Mouse (Mus musculus) stomach, embryonic 15.5 days (tissue): Measurements from ENCODE around the gene Prkag2. TPM values are rescaled to one million over a fixed set of nuclear protein-coding genes. Genes with fewer than 3 reads are reported as not detected.

Experiments
- ATAC-seq: fragments of 200-750 bp; cut with Nextera tagmentation; 2 replicates; pipeline ENCODE4 v1.8.0; 2017; ENCODE audit warnings: low read depth, moderate number of reproducible peaks, moderate TSS enrichment; ENCODE audit not compliant: insufficient read depth, low FRiP score
- H3K27ac ChIP-seq: fragments of 300-500 bp; sonication (generic); 2 replicates; pipeline ENCODE4 v1.5.1; 2015; ENCODE audit warnings: mild to moderate bottlenecking, inconsistent platforms
- H3K27me3 ChIP-seq: fragments of 300-500 bp; sonication (generic); replicated peaks from 2 replicates; pipeline ENCODE4 v1.6.1; 2015; ENCODE audit warnings: inconsistent platforms
- H3K36me3 ChIP-seq: fragments of 300-500 bp; sonication (generic); 2 replicates; pipeline ENCODE4 v1.6.1; 2015; ENCODE audit warnings: inconsistent platforms
- H3K4me1 ChIP-seq: fragments of 300-500 bp; sonication (generic); 2 replicates; pipeline ENCODE4 v1.6.1; 2015; ENCODE audit warnings: inconsistent platforms
- H3K4me2 ChIP-seq: fragments of 300-500 bp; sonication (generic); 2 replicates; pipeline ENCODE4 v1.6.1; 2015; ENCODE audit warnings: mild to moderate bottlenecking, inconsistent platforms
- H3K4me3 ChIP-seq: fragments of 300-500 bp; sonication (generic); replicated peaks from 2 replicates; pipeline ENCODE4 v1.5.1; 2015; ENCODE audit warnings: inconsistent platforms
- H3K9ac ChIP-seq: fragments of 300-500 bp; sonication (generic); 2 replicates; pipeline ENCODE4 v1.6.1; 2015; ENCODE audit warnings: inconsistent platforms
- H3K9me3 ChIP-seq: fragments of 300-500 bp; sonication (generic); 2 replicates; pipeline ENCODE4 v1.6.1; 2016; ENCODE audit warnings: inconsistent platforms
- WGBS: fragments of 180-500 bp; shearing (Covaris S2); methylation state at CpG from one replicate; pipeline ENCODE4 v1.1.7; 2015; 5-methylcytosine and 5-hydroxymethylcytosine counted together
- polyA plus RNA-seq: library from polyadenylated mRNA; unstranded; fragments of >200 nt; fragmentation: Nextera tagmentation; extraction: Ambion mirVana; gene quantifications from 2 replicates; pipeline ENCODE4 v1.2.1, GENCODE M21; 2015

Prkag2 gene
- polyA plus RNA-seq, 1 experiment from 2014 or later, result 41.3 TPM

GRCm38 (mm10) chr5:24902835-24903234, 197.6 kb downstream of the Prkag2 start:
- no peak for ATAC-seq
- no peak overlapping the region for H3K4me2 ChIP-seq
- WGBS, result 44% methylated on average over 4 of the region's 4 CpGs
- H3K4me3 ChIP-seq, result no peak overlapping the region
- no peaks in the 10 kb centered on the region for H3K27me3 ChIP-seq
- H3K9ac ChIP-seq, result no peak overlapping the region
- no peaks in the 10 kb centered on the region for H3K4me1 ChIP-seq
- H3K36me3 ChIP-seq, result no peaks in the 10 kb centered on the region
- H3K9me3 ChIP-seq, result no peaks in the 10 kb centered on the region
- no peak overlapping the region for H3K27ac ChIP-seq

GRCm38 (mm10) chr5:24895606-24896005, 204.8 kb downstream of the Prkag2 start:
- no peak overlapping the region for H3K4me2 ChIP-seq
- no peak overlapping the region for H3K27ac ChIP-seq
- H3K27me3 ChIP-seq, result no peaks in the 10 kb centered on the region
- ATAC-seq, result no peak
- H3K36me3 ChIP-seq, result no peaks in the 10 kb centered on the region
- no peaks in the 10 kb centered on the region for H3K9me3 ChIP-seq
- H3K4me1 ChIP-seq, result no peaks in the 10 kb centered on the region
- no peak overlapping the region for H3K9ac ChIP-seq
- no peak overlapping the region for H3K4me3 ChIP-seq
- WGBS, result 82% methylated on average over 4 of the region's 4 CpGs

- Histone ChIP-seq H3K27me3 (no peaks in the 10 kb centered on the region), H3K27ac (no peak overlapping the region), H3K9me3 (no peaks in the 10 kb centered on the region), H3K9ac (no peak overlapping the region), H3K4me1 (no peaks in the 10 kb centered on the region), H3K4me2 (no peak overlapping the region), H3K4me3 (no peak overlapping the region), H3K36me3 (no peaks in the 10 kb centered on the region)
- WGBS, result 48% methylated on average over 1 of the region's 1 CpGs
- ATAC-seq, result no peak
Observed at GRCm38 (mm10) chr5:24894814-24895213, 205.6 kb downstream of the Prkag2 start.

- no peaks in the 10 kb centered on the region for H3K9me3 ChIP-seq
- no peaks in the 10 kb centered on the region for H3K4me1 ChIP-seq
- no peak overlapping the region for H3K27ac ChIP-seq
- 84% methylated on average over 11 of the region's 11 CpGs for WGBS
- H3K9ac ChIP-seq, result no peak overlapping the region
- no peak overlapping the region for H3K4me2 ChIP-seq
- ATAC-seq, result no peak
- no peak overlapping the region for H3K4me3 ChIP-seq
- no peaks in the 10 kb centered on the region for H3K27me3 ChIP-seq
- no peaks in the 10 kb centered on the region for H3K36me3 ChIP-seq
Observed at GRCm38 (mm10) chr5:24892461-24892860, 208.0 kb downstream of the Prkag2 start.

- Histone ChIP-seq H3K4me2 (no peak overlapping the region), H3K27me3 (no peaks in the 10 kb centered on the region), H3K27ac (no peak overlapping the region), H3K9me3 (no peaks in the 10 kb centered on the region), H3K4me3 (no peak overlapping the region), H3K4me1 (no peaks in the 10 kb centered on the region), H3K9ac (no peak overlapping the region), H3K36me3 (peaks cover 3% of the 10 kb centered on the region; the same call in 1 of the 2 replicates)
- ATAC-seq, result no peak
- 71% methylated on average over 9 of the region's 9 CpGs for WGBS
Observed at GRCm38 (mm10) chr5:24889860-24890259, 210.6 kb downstream of the Prkag2 start.

- Histone ChIP-seq H3K27me3 (no peaks in the 10 kb centered on the region), H3K4me1 (no peaks in the 10 kb centered on the region), H3K27ac (no peak overlapping the region), H3K9me3 (no peaks in the 10 kb centered on the region), H3K4me3 (no peak overlapping the region), H3K9ac (no peak overlapping the region), H3K36me3 (peaks cover 5% of the 10 kb centered on the region; the same call in 1 of the 2 replicates), H3K4me2 (no peak overlapping the region)
- 89% methylated on average over 11 of the region's 11 CpGs for WGBS
- no peak for ATAC-seq
Observed at GRCm38 (mm10) chr5:24888874-24889591, 211.4 kb downstream of the Prkag2 start.

- no peaks in the 10 kb centered on the region for H3K9me3 ChIP-seq
- H3K27me3 ChIP-seq, result no peaks in the 10 kb centered on the region
- peaks cover 5% of the 10 kb centered on the region; the same call in 1 of the 2 replicates for H3K36me3 ChIP-seq
- 84% methylated on average over 8 of the region's 8 CpGs for WGBS
- H3K27ac ChIP-seq, result no peak overlapping the region
- H3K4me1 ChIP-seq, result no peaks in the 10 kb centered on the region
- H3K9ac ChIP-seq, result no peak overlapping the region
- no peak for ATAC-seq
- no peak overlapping the region for H3K4me2 ChIP-seq
- H3K4me3 ChIP-seq, result no peak overlapping the region
Observed at GRCm38 (mm10) chr5:24887271-24887670, 213.2 kb downstream of the Prkag2 start.

- Histone ChIP-seq H3K4me2 (no peak overlapping the region), H3K27me3 (no peaks in the 10 kb centered on the region), H3K4me1 (no peaks in the 10 kb centered on the region), H3K4me3 (no peak overlapping the region), H3K27ac (no peak overlapping the region), H3K9me3 (no peaks in the 10 kb centered on the region), H3K36me3 (0 out of 2 replicates have a peak, but pooled peaks cover 3% of the 10 kb centered on the region), H3K9ac (no peak overlapping the region)
- 48% methylated on average over 4 of the region's 4 CpGs for WGBS
- no peak for ATAC-seq
Observed at GRCm38 (mm10) chr5:24878713-24879112, 221.7 kb downstream of the Prkag2 start.

- Histone ChIP-seq H3K4me1 (no peaks in the 10 kb centered on the region), H3K9ac (no peak overlapping the region), H3K27me3 (no peaks in the 10 kb centered on the region), H3K4me3 (no peak overlapping the region), H3K9me3 (no peaks in the 10 kb centered on the region), H3K27ac (peak overlapping the region; percentile 36; the same call in 1 of the 2 replicates), H3K36me3 (0 out of 2 replicates have a peak, but pooled peaks cover 3% of the 10 kb centered on the region), H3K4me2 (no peak overlapping the region)
- WGBS, result 62% methylated on average over 11 of the region's 11 CpGs
- ATAC-seq, result no peak
Observed at GRCm38 (mm10) chr5:24877836-24878624, 222.4 kb downstream of the Prkag2 start.

- Histone ChIP-seq H3K9ac (no peak overlapping the region), H3K27ac (no peak overlapping the region), H3K9me3 (no peaks in the 10 kb centered on the region), H3K4me3 (no peak overlapping the region), H3K4me1 (no peaks in the 10 kb centered on the region), H3K27me3 (no peaks in the 10 kb centered on the region), H3K36me3 (0 out of 2 replicates have a peak, but pooled peaks cover 3% of the 10 kb centered on the region), H3K4me2 (no peak overlapping the region)
- 80% methylated on average over 9 of the region's 9 CpGs for WGBS
- ATAC-seq, result no peak
Observed at GRCm38 (mm10) chr5:24876653-24877052, 223.8 kb downstream of the Prkag2 start.

GRCm38 (mm10) chr5:24874111-24874510, 226.3 kb downstream of the Prkag2 start:
- no peak overlapping the region for H3K4me3 ChIP-seq
- no peak overlapping the region for H3K4me2 ChIP-seq
- H3K27ac ChIP-seq, result no peak overlapping the region
- H3K9ac ChIP-seq, result no peak overlapping the region
- no peak for ATAC-seq
- H3K4me1 ChIP-seq, result no peaks in the 10 kb centered on the region
- 0 out of 2 replicates have a peak, but pooled peaks cover 3% of the 10 kb centered on the region for H3K36me3 ChIP-seq
- H3K27me3 ChIP-seq, result no peaks in the 10 kb centered on the region
- no peaks in the 10 kb centered on the region for H3K9me3 ChIP-seq
- 77% methylated on average over 4 of the region's 4 CpGs for WGBS

GRCm38 (mm10) chr5:24873221-24873620, 227.2 kb downstream of the Prkag2 start:
- no peaks in the 10 kb centered on the region for H3K9me3 ChIP-seq
- H3K4me1 ChIP-seq, result no peaks in the 10 kb centered on the region
- no peaks in the 10 kb centered on the region for H3K27me3 ChIP-seq
- H3K4me2 ChIP-seq, result no peak overlapping the region
- H3K9ac ChIP-seq, result no peak overlapping the region
- 58% methylated on average over 6 of the region's 6 CpGs for WGBS
- H3K4me3 ChIP-seq, result no peak overlapping the region
- no peak overlapping the region for H3K27ac ChIP-seq
- no peak for ATAC-seq
- 0 out of 2 replicates have a peak, but pooled peaks cover 3% of the 10 kb centered on the region for H3K36me3 ChIP-seq
